Mouse (Mus musculus): Measurements from ENCODE around the gene Slc22a15.

Slc22a15 gene

GRCm38 (mm10) chr3:101916525-101916924 lies 7.7 kb downstream of the Slc22a15 start:
- no peak for DNase-seq

DNA sequence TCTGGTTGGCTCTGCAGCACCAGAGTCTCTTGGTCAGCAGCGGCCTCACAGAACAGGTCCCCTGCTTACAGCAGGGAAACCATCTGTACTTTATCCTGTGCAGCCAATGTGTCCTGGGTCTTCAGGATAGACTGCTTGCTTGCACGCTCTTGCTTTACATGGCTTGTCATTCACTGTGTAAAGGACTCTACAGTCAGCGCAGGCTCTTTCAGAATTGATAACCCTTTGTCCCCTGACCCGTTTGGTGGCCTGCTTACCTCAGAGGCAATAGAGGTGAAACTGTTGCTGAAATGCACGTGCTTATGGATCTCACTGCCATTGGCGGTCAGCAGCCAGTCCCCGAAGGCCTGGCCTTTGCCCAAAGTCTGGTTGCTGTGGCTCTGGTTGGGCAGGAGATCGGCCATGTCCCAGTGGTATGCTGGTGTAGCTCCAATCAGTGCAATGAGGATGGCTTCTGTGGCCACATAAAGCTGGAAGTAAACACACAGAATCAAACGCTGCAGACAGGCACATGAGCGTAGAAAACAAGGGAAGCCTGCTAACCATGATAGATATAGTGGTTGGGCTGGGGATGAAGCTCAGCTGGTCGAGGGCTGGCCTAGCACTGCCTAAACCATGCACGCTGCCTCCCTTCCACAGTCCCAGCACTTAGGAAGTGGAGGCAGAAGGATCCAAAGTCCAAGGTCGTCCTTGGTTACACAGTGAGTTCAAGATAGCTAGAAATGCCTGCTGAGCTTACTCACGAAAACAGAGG lies 9.0 kb downstream of the Slc22a15 start:
- DNase-seq, result no peak

GRCm38 (mm10) chr3:101914266-101914665 lies 10.0 kb downstream of the Slc22a15 start:
- DNase-seq, result no peak

DNA sequence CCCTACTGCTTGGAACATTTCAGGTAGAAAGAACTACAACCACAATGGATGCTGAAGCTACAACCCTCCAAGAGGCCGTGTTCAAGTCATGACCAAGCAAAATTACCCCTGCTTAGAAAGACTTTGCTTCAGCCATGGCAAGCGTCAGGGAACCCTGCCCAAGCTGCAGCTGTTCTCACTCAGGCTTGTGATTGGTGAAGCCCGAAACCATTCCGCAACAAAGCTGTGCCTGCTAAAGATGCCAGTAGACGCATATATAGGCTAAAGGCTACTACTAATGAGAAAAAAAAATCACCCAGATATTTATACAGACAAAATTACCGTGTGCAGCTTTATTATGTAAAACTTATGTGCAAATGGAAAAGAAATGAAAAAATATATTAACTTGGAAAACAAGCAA lies 12.2 kb downstream of the Slc22a15 start:
- no peak for DNase-seq

DNA sequence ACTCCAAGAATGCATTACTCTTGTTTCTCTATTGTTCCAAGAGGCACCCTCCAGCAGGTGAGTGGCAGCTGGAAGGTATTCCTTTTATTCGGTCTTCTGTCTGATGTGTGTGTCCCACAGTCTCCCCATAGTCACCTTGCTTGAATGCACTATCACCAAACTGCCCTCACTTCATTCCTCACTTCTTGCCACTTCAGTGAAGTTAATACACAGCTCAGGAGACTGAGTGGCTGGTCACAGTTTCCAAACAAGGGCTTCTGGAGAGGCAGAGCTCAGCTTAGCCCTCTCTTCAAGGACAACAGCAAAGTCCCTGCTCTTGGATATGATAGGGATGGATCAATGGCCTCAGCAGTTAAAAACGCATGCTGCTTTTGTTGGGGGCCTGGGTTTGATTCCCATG lies 17.2 kb downstream of the Slc22a15 start:
- no peak for DNase-seq

DNA sequence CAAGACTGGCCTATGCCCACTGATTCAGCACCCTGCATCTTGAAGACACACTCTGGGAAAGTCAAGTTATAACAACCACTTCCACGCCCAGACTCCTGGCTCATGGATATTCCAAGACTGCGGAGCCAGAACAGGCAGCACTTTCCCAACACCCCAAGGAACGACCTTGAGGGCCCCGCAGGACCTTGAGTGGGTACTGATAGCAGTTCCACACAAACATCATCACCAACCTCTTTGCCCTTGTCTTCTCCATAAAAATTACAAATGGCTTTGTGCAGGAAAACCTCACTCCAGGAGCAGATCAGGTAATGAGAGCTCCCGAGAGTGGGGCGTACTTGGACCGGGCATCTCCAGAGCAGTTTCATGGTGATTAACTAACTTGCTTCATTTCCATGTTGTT lies 19.5 kb downstream of the Slc22a15 start:
- DNase-seq, result no peak

GRCm38 (mm10) chr3:101903091-101903490 lies 21.2 kb downstream of the Slc22a15 start:
- no peak for DNase-seq

DNA sequence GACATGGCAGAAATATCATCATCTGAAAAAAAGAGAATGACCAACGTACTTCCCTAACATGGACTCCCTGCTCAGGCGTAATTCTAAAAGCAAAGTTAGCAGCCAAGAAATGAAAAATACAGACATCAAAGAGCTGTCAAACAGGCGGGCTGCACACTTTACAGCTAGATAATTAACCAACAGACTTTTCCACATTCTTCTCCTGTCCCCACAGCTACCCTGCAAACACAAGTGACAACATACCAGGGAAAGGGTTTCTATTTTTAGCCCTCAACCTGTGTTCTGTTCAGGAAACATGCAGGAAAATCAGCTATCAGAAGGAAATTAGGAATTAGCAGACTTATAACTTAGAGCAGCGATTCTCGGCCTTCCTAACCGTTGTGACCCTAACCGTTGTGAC lies 21.9 kb downstream of the Slc22a15 start:
- no peak for DNase-seq

DNA sequence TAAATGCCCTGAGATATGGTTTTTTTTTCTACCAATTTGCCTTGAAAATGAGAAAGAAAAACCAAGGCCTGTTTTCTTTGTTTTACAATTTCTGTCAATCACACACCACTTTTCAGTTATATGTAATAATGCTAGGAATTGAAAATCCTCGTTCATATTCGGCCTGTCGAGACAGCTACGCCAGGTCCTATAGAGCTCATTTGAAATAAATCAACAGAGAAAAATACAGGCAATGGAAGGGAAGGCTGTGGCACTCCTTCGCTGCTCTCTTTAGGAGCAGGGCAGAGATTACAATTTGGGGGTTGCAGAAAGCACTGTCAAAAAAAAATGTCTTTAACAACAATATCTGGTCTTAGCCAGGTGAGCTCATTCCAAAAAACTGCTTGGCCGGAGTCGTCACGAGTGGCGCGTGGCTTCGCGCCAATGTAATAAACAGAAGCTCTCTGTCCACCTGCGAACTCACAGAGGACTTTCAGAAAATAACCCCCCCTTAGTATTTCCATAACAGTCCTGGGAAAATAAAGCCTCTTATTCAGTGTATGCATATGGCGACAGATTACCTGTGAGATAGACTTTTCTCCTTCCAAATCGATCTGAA lies 26.8 kb downstream of the Slc22a15 start:
- no peak for DNase-seq

GRCm38 (mm10) chr3:101896893-101897292 lies 27.4 kb downstream of the Slc22a15 start:
- DNase-seq, result peak; percentile 81

- no peak for DNase-seq
Measured at GRCm38 (mm10) chr3:101895376-101895910, 28.8 kb downstream of the Slc22a15 start.

GRCm38 (mm10) chr3:101885591-101885990 lies 38.7 kb downstream of the Slc22a15 start:
- DNase-seq, result peak; percentile 59

GRCm38 (mm10) chr3:101885041-101885440 lies 39.2 kb downstream of the Slc22a15 start:
- no peak for DNase-seq

- no peak for DNase-seq
Measured at GRCm38 (mm10) chr3:101883902-101884301, 40.4 kb downstream of the Slc22a15 start.

DNA sequence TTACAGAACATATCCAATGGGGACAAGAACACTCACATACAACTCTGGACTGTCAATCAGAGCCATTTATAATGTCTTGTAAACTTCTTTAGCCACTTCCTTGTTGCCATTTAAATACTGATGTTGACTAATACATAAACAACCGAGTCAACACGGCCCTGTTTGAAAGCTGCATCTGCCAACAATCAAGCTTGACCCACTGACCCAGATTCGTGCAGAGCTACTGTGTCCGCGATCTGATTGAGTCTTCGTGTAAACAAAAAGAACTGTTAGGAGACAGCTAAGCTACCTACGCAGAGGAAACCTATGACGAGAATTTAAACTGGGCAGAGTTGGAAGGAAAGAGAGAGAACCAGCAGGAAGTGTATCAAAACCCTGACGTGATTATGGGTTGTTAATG lies 42.5 kb downstream of the Slc22a15 start:
- DNase-seq, result no peak

GRCm38 (mm10) chr3:101880818-101881217 lies 43.4 kb downstream of the Slc22a15 start:
- peak; percentile 12 for DNase-seq

- no peak for DNase-seq
Measured at GRCm38 (mm10) chr3:101878136-101878535, 46.1 kb downstream of the Slc22a15 start.

DNA sequence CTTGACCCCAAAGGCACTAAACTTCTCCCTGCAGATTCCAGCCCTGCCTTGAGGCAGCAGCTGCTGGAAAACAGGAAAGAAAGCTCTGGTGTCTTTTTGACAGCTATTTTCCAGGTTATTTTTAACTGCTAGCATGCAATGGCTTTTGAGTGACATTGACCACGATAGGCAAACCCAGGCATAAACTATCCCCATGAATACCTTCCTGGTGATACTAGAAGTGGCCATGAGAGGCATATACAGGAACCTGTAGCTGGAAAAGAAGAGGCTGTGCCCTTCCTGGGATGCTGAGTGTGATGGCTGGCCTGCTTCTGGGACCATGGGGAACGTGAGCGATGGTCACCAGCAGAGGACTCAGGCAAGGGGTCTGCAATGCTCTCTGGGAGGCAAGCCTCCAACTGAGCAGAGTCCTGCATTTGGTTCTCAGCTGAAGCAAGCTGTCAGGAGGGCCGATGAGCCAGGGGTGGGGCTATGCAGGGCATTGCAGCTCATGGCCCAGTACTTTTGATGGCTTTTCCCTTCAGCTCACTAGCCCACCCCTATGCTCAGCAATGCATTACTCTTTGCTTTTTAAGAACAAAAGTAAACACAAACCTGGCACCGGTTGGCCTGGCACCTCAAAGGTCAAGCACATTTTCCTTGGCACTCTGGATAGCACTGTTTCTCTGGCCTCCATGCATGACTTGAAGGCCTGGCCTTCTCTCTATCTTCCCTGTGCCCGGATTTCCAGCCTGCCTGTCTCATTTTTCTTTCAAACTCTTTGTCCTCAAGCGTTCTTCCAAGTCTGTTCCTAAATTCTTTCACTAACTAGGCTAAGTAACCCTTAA lies 47.6 kb downstream of the Slc22a15 start:
- peak; percentile 23 for DNase-seq

- peak; percentile 21 for DNase-seq
Measured at GRCm38 (mm10) chr3:101875258-101875920, 48.9 kb downstream of the Slc22a15 start.

- peak; percentile 15 for DNase-seq
Measured at GRCm38 (mm10) chr3:101873061-101873675, 51.1 kb downstream of the Slc22a15 start.

GRCm38 (mm10) chr3:101871951-101872350 lies 52.3 kb downstream of the Slc22a15 start:
- no peak for DNase-seq

GRCm38 (mm10) chr3:101867001-101867421 lies 57.2 kb downstream of the Slc22a15 start:
- no peak for DNase-seq

Data from kidney, postnatal 14 days (tissue).